Mouse (Mus musculus): ENCODE results near the gene Tm6sf1. TPM values are rescaled to one million over a fixed set of nuclear protein-coding genes. Genes with fewer than 3 reads are reported as not detected.

Tm6sf1 gene
- polyA plus RNA-seq, 1 experiment: 11.4 TPM

DNA sequence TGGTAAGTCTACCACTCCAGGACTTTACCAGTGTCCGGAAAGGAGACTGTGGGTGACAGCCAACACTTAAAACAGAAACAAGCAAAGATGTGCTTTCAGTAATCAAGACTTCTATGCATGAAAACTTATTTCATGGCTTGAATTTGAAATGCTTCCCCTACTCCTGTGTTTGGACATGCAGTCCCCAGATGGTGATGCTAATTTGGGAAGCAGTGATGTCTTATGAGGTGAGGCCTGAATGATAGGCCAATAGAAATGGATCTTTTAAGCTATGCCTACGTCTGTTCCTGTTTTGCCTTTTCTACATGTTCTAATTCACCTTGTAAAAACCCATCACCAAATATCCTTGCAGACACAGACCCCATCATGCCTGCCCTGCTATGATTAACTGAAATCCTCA, 46.1 kb downstream of the Tm6sf1 start:
- peaks cover 6% of the 10 kb centered on the region for H3K27me3 ChIP-seq (ENCODE audit: control insufficient read depth, insufficient read depth, insufficient read length)
- no peak overlapping the region for H3K4me3 ChIP-seq
- no peaks in the 10 kb centered on the region for H3K79me2 ChIP-seq (ENCODE audit: control insufficient read depth, insufficient read depth)
- H3K4me2 ChIP-seq (ENCODE audit: low read depth): no peak overlapping the region
- no peak for TF ChIP-seq POLR2AphosphoS2 (IDR thresholded peaks at IDR 0.05; ENCODE audit: insufficient read length, low read depth)
- no peak for TF ChIP-seq CEBPB (IDR thresholded peaks at IDR 0.05; ENCODE audit: insufficient read depth, poor library complexity, severe bottlenecking)
- no peak for TF ChIP-seq SRF (IDR thresholded peaks at IDR 0.05; ENCODE audit: control insufficient read depth, insufficient read length, low read depth)
- TF ChIP-seq POLR2A (IDR thresholded peaks at IDR 0.05; ENCODE audit: insufficient read length, low read depth): no peak
- TF ChIP-seq MYOG (IDR thresholded peaks at IDR 0.05; ENCODE audit: control insufficient read depth in 1 of 3, insufficient read depth in 1 of 3, insufficient read length in 2 of 3, low read depth in 2 of 3): no peak
- no peak for TF ChIP-seq E2F4 (IDR thresholded peaks at IDR 0.05; ENCODE audit: insufficient read depth)
- no peak for TF ChIP-seq TCF12 (IDR thresholded peaks at IDR 0.05; ENCODE audit: insufficient read depth, poor library complexity, severe bottlenecking)
- TF ChIP-seq MAX (IDR thresholded peaks at IDR 0.05; ENCODE audit: low read depth): no peak
- no peak for TF ChIP-seq USF1 (IDR thresholded peaks at IDR 0.05; ENCODE audit: low read depth)
- H3ac ChIP-seq (ENCODE audit: control insufficient read depth, insufficient read length): no peak overlapping the region
- H3K36me3 ChIP-seq (ENCODE audit: control insufficient read depth, insufficient read depth): no peaks in the 10 kb centered on the region

DNA sequence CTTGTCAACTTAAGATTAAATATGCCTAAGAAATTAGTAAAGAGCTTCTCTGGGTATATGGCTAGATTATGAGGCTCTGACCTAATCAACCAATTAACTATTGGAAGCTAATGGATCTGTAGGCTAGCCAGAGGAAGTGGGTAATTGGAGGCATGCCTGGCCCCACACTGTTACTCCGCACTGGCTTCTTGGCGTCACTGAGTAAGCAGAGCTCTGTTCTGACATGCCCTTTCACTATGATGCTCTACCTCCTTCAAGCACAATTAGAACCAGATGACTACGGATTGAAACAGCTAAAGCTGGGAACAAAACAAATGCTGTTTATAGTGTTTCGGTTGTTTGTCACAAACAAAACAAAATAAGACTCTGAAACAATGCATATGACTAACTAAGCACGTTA, 59.5 kb downstream of the Tm6sf1 start:
- no peak overlapping the region for H3K4me3 ChIP-seq
- TF ChIP-seq TCF12 (IDR thresholded peaks at IDR 0.05; ENCODE audit: insufficient read depth, poor library complexity, severe bottlenecking) (no peak), E2F4 (IDR thresholded peaks at IDR 0.05; ENCODE audit: insufficient read depth) (no peak), USF1 (IDR thresholded peaks at IDR 0.05; ENCODE audit: low read depth) (no peak), SRF (IDR thresholded peaks at IDR 0.05; ENCODE audit: control insufficient read depth, insufficient read length, low read depth) (no peak), MYOG (IDR thresholded peaks at IDR 0.05; ENCODE audit: control insufficient read depth in 1 of 3, insufficient read depth in 1 of 3, insufficient read length in 2 of 3, low read depth in 2 of 3) (no peak), MYOD1 (IDR thresholded peaks at IDR 0.05; ENCODE audit: control insufficient read depth in 1 of 3, insufficient read length in 2 of 3, low read depth in 2 of 3) (no peak), TCF3 (IDR thresholded peaks at IDR 0.05; ENCODE audit: insufficient read length, low read depth) (no peak), MAX (IDR thresholded peaks at IDR 0.05; ENCODE audit: low read depth) (no peak), CEBPB (IDR thresholded peaks at IDR 0.05; ENCODE audit: insufficient read depth, poor library complexity, severe bottlenecking) (no peak), POLR2A (IDR thresholded peaks at IDR 0.05; ENCODE audit: insufficient read length, low read depth) (no peak), POLR2AphosphoS2 (IDR thresholded peaks at IDR 0.05; ENCODE audit: insufficient read length, low read depth) (no peak), REST (IDR thresholded peaks at IDR 0.05; ENCODE audit: insufficient read depth, insufficient read length) (no peak)

DNA sequence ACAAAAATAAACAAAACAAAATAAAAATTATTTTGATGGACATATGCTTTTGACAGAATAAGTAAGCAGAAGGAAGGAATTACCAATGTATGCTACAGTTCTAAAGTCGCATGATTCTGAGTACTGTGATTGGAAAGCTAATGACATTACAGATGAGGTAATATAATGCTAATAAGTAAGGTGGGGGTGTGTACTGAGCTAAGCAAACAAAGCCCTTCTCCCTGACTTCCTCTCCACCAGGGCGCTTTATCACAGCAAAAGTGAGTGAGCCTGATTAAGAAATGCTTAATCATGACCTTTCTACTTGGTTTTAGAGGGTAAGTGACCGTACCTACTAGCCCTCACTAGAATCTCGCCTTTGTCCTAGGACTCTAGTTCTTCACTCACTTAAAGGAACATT, 61.5 kb downstream of the Tm6sf1 start:
- H3ac ChIP-seq (ENCODE audit: control insufficient read depth, insufficient read length): no peak overlapping the region
- H3K36me3 ChIP-seq (ENCODE audit: control insufficient read depth, insufficient read depth): no peaks in the 10 kb centered on the region
- H3K4me3 ChIP-seq: no peak overlapping the region
- no peak overlapping the region for H3K4me2 ChIP-seq (ENCODE audit: low read depth)
- H3K27me3 ChIP-seq (ENCODE audit: control insufficient read depth, insufficient read depth, insufficient read length): no peaks in the 10 kb centered on the region
- no peaks in the 10 kb centered on the region for H3K79me2 ChIP-seq (ENCODE audit: control insufficient read depth, insufficient read depth)
- no peak for TF ChIP-seq MAX (IDR thresholded peaks at IDR 0.05; ENCODE audit: low read depth)
- no peak for TF ChIP-seq SRF (IDR thresholded peaks at IDR 0.05; ENCODE audit: control insufficient read depth, insufficient read length, low read depth)
- TF ChIP-seq REST (IDR thresholded peaks at IDR 0.05; ENCODE audit: insufficient read depth, insufficient read length): no peak
- no peak for TF ChIP-seq E2F4 (IDR thresholded peaks at IDR 0.05; ENCODE audit: insufficient read depth)
- TF ChIP-seq POLR2AphosphoS2 (IDR thresholded peaks at IDR 0.05; ENCODE audit: insufficient read length, low read depth): no peak
- no peak for TF ChIP-seq MYOD1 (IDR thresholded peaks at IDR 0.05; ENCODE audit: control insufficient read depth in 1 of 3, insufficient read length in 2 of 3, low read depth in 2 of 3)
- TF ChIP-seq USF1 (IDR thresholded peaks at IDR 0.05; ENCODE audit: low read depth): no peak
- TF ChIP-seq MYOG (IDR thresholded peaks at IDR 0.05; ENCODE audit: control insufficient read depth in 1 of 3, insufficient read depth in 1 of 3, insufficient read length in 2 of 3, low read depth in 2 of 3): no peak
- TF ChIP-seq CEBPB (IDR thresholded peaks at IDR 0.05; ENCODE audit: insufficient read depth, poor library complexity, severe bottlenecking): no peak
- TF ChIP-seq TCF3 (IDR thresholded peaks at IDR 0.05; ENCODE audit: insufficient read length, low read depth): no peak
- no peak for TF ChIP-seq TCF12 (IDR thresholded peaks at IDR 0.05; ENCODE audit: insufficient read depth, poor library complexity, severe bottlenecking)
- no peak for TF ChIP-seq POLR2A (IDR thresholded peaks at IDR 0.05; ENCODE audit: insufficient read length, low read depth)

More for the DNA sequence above, 59.5 kb downstream of the Tm6sf1 start:
- no peaks in the 10 kb centered on the region for H3K27me3 ChIP-seq (ENCODE audit: control insufficient read depth, insufficient read depth, insufficient read length)
- H3ac ChIP-seq (ENCODE audit: control insufficient read depth, insufficient read length): no peak overlapping the region
- no peaks in the 10 kb centered on the region for H3K79me2 ChIP-seq (ENCODE audit: control insufficient read depth, insufficient read depth)
- no peaks in the 10 kb centered on the region for H3K36me3 ChIP-seq (ENCODE audit: control insufficient read depth, insufficient read depth)
- no peak overlapping the region for H3K4me2 ChIP-seq (ENCODE audit: low read depth)

DNA sequence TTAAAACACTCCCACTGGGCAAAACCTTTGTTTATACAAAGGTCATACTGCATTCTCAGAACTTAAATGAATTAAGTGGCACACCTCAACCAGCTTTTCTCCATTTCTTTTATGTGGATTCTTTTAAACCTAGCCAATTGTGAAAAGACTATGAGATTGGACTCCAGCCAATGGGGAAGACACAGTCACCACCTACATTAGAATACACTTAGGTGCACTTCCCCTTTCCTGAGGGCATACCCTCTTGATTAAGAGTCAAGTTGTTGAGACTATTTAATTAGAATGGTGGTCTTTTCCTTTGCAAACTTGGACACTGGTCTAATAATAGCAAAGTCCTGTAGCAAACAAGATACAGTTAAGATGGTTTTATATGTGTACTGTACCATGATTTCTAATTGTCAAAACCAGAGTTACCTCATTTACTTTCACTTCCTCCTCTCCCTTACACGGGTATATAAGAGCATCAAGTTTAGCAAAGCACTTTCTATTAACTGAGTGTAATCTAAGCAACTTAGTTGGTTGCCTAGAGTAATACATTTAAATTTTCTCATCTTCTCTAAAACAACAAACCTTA, 62.7 kb downstream of the Tm6sf1 start:
- Histone ChIP-seq H3K4me3 (no peak overlapping the region), H3K79me2 (ENCODE audit: control insufficient read depth, insufficient read depth) (no peaks in the 10 kb centered on the region), H3K36me3 (ENCODE audit: control insufficient read depth, insufficient read depth) (no peaks in the 10 kb centered on the region), H3K4me2 (ENCODE audit: low read depth) (no peak overlapping the region), H3ac (ENCODE audit: control insufficient read depth, insufficient read length) (no peak overlapping the region), H3K27me3 (ENCODE audit: control insufficient read depth, insufficient read depth, insufficient read length) (no peaks in the 10 kb centered on the region)
- no peak for TF ChIP-seq TCF12 (IDR thresholded peaks at IDR 0.05; ENCODE audit: insufficient read depth, poor library complexity, severe bottlenecking)
- TF ChIP-seq MYOD1 (IDR thresholded peaks at IDR 0.05; ENCODE audit: control insufficient read depth in 1 of 3, insufficient read length in 2 of 3, low read depth in 2 of 3): no peak
- TF ChIP-seq SRF (IDR thresholded peaks at IDR 0.05; ENCODE audit: control insufficient read depth, insufficient read length, low read depth): no peak
- TF ChIP-seq E2F4 (IDR thresholded peaks at IDR 0.05; ENCODE audit: insufficient read depth): no peak
- no peak for TF ChIP-seq MYOG (IDR thresholded peaks at IDR 0.05; ENCODE audit: control insufficient read depth in 1 of 3, insufficient read depth in 1 of 3, insufficient read length in 2 of 3, low read depth in 2 of 3)
- TF ChIP-seq TCF3 (IDR thresholded peaks at IDR 0.05; ENCODE audit: insufficient read length, low read depth): no peak
- TF ChIP-seq POLR2AphosphoS2 (IDR thresholded peaks at IDR 0.05; ENCODE audit: insufficient read length, low read depth): no peak
- TF ChIP-seq REST (IDR thresholded peaks at IDR 0.05; ENCODE audit: insufficient read depth, insufficient read length): no peak
- TF ChIP-seq MAX (IDR thresholded peaks at IDR 0.05; ENCODE audit: low read depth): no peak
- no peak for TF ChIP-seq POLR2A (IDR thresholded peaks at IDR 0.05; ENCODE audit: insufficient read length, low read depth)
- TF ChIP-seq CEBPB (IDR thresholded peaks at IDR 0.05; ENCODE audit: insufficient read depth, poor library complexity, severe bottlenecking): no peak
- no peak for TF ChIP-seq USF1 (IDR thresholded peaks at IDR 0.05; ENCODE audit: low read depth)
